Mouse (Mus musculus): ENCODE measurements around the gene Padi6. TPM values are rescaled to one million over a fixed set of nuclear protein-coding genes. Genes with fewer than 3 reads are reported as not detected.

Gene Padi6
- polyA plus RNA-seq, 1 experiment from 2014 or later, result not detected

GRCm38 (mm10) chr4:140720091-140720490 is 22.4 kb downstream of the Padi6 start:
- peaks cover 47% of the 10 kb centered on the region for H3K36me3 ChIP-seq (ENCODE audit: control insufficient read depth, insufficient read depth, low read length)
- no peak overlapping the region for H3K4me3 ChIP-seq (ENCODE audit: low read length)
- H3K9ac ChIP-seq (ENCODE audit: low read depth, low read length), result no peak overlapping the region
- no peak overlapping the region for H3K27ac ChIP-seq (ENCODE audit: low read depth, low read length)
- WGBS, result 91% methylated on average over 5 of the region's 5 CpGs
- no peaks in the 10 kb centered on the region for H3K27me3 ChIP-seq (replicated peaks; ENCODE audit: control insufficient read depth, insufficient read depth, low read length)
- ATAC-seq, result no peak
- H3K9me3 ChIP-seq (ENCODE audit: control insufficient read depth, low read length), result no peaks in the 10 kb centered on the region
- H3K4me2 ChIP-seq (ENCODE audit: low read length), result no peak overlapping the region
- H3K4me1 ChIP-seq (ENCODE audit: control insufficient read depth, insufficient read depth, low read depth, low read length), result no peaks in the 10 kb centered on the region

- no peaks in the 10 kb centered on the region for H3K9me3 ChIP-seq (ENCODE audit: control insufficient read depth, low read length)
- no peak overlapping the region for H3K9ac ChIP-seq (ENCODE audit: low read depth, low read length)
- no peak overlapping the region for H3K27ac ChIP-seq (ENCODE audit: low read depth, low read length)
- H3K4me2 ChIP-seq (ENCODE audit: low read length), result no peak overlapping the region
- no peak for ATAC-seq
- peaks cover 10% of the 10 kb centered on the region for H3K4me1 ChIP-seq (ENCODE audit: control insufficient read depth, insufficient read depth, low read depth, low read length)
- H3K4me3 ChIP-seq (ENCODE audit: low read length), result no peak overlapping the region
- WGBS, result 95% methylated on average over 9 of the region's 9 CpGs
- no peaks in the 10 kb centered on the region for H3K27me3 ChIP-seq (replicated peaks; ENCODE audit: control insufficient read depth, insufficient read depth, low read length)
- H3K36me3 ChIP-seq (ENCODE audit: control insufficient read depth, insufficient read depth, low read length), result peaks cover 53% of the 10 kb centered on the region
These were observed 24.0 kb downstream of the Padi6 start for GRCm38 (mm10) chr4:140718436-140718835.

DNA sequence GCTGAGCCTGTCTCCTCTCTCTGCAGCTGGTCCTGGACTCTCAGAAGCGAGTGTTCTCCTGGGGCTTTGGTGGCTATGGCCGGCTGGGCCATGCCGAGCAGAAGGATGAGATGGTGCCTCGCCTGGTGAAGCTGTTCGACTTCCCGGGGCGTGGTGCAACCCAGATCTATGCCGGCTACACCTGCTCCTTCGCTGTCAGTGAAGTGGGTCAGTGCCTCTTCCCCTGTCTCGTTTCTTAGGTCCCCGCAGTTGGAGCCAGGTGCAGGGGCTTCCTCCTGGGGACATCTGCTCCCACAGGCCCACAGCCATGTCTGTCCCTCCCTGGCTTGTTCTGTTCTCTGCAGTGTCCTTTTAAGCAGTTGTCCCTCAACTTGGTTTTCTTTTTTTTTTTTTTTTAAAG is 25.4 kb downstream of the Padi6 start:
- no peak overlapping the region for H3K27ac ChIP-seq (ENCODE audit: low read depth, low read length)
- WGBS, result 87% methylated on average over 11 of the region's 11 CpGs
- peaks cover 62% of the 10 kb centered on the region for H3K36me3 ChIP-seq (ENCODE audit: control insufficient read depth, insufficient read depth, low read length)
- H3K27me3 ChIP-seq (replicated peaks; ENCODE audit: control insufficient read depth, insufficient read depth, low read length), result no peaks in the 10 kb centered on the region
- no peak overlapping the region for H3K9ac ChIP-seq (ENCODE audit: low read depth, low read length)
- ATAC-seq, result no peak
- H3K9me3 ChIP-seq (ENCODE audit: control insufficient read depth, low read length), result no peaks in the 10 kb centered on the region
- no peak overlapping the region for H3K4me2 ChIP-seq (ENCODE audit: low read length)
- peaks cover 10% of the 10 kb centered on the region for H3K4me1 ChIP-seq (ENCODE audit: control insufficient read depth, insufficient read depth, low read depth, low read length)
- no peak overlapping the region for H3K4me3 ChIP-seq (ENCODE audit: low read length)

- 0 out of 2 replicates have a peak, but pooled peaks have one; percentile 1 for ATAC-seq
These were observed 27.9 kb downstream of the Padi6 start for GRCm38 (mm10) chr4:140714586-140714985.

DNA sequence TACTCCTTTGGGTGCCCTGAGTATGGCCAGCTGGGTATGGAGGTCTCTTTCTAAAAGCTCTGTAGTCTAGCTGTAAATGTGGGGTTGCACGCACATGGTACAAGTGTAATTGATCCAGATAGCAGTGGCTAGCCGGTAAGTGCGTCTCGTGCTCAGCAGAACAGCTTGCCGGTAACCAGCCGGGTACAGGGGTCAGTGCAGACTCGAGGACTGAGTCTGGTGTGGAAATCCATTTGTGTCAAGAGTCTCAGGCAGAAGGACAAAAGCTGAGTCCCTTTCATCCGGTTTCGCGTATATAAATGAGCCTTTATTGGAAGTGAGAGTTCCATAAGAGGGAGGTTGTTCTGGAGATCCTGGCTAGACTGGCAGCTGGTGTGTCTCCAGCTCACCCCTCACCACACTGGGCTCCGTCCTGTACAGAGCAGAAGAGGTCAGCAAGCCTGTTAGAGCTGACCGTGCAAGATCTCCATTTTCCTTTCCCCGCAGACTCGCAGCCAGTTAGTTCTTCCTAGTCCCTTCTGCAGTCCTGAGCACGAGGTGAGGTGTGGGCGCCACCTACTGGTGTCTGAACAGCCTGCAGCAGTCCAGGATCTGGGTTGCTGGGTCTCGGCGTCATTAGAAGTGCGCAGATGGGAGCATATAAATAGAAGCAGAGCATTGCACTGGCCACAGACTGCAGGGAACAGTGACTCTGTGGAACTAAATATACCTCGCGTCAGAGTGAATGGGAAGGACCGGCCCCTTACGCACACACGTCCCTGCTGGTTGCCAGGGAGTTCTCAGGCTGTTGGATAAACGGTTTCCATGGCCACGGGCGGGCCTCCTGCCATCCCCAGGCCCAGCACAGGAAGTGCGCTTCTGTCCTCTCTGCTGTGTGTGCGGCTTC is 28.7 kb downstream of the Padi6 start:
- peaks cover 61% of the 10 kb centered on the region for H3K36me3 ChIP-seq (ENCODE audit: control insufficient read depth, insufficient read depth, low read length)
- H3K9ac ChIP-seq (ENCODE audit: low read depth, low read length), result peak overlapping the region; percentile 17
- H3K27me3 ChIP-seq (replicated peaks; ENCODE audit: control insufficient read depth, insufficient read depth, low read length), result no peaks in the 10 kb centered on the region
- 26% methylated on average over 29 of the region's 29 CpGs for WGBS
- peaks cover 10% of the 10 kb centered on the region for H3K4me1 ChIP-seq (ENCODE audit: control insufficient read depth, insufficient read depth, low read depth, low read length)
- H3K27ac ChIP-seq (ENCODE audit: low read depth, low read length), result peak overlapping the region; percentile 67
- no peaks in the 10 kb centered on the region for H3K9me3 ChIP-seq (ENCODE audit: control insufficient read depth, low read length)
- H3K4me3 ChIP-seq (ENCODE audit: low read length), result no peak overlapping the region
- peak; percentile 95 for ATAC-seq
- peak overlapping the region; percentile 10; the same call in 1 of the 2 replicates for H3K4me2 ChIP-seq (ENCODE audit: low read length)

More at GRCm38 (mm10) chr4:140714586-140714985, 27.9 kb downstream of the Padi6 start:
- Histone ChIP-seq H3K27ac (ENCODE audit: low read depth, low read length) (peak overlapping the region; percentile 67), H3K36me3 (ENCODE audit: control insufficient read depth, insufficient read depth, low read length) (peaks cover 61% of the 10 kb centered on the region), H3K9ac (ENCODE audit: low read depth, low read length) (no peak overlapping the region), H3K4me3 (ENCODE audit: low read length) (no peak overlapping the region), H3K27me3 (replicated peaks; ENCODE audit: control insufficient read depth, insufficient read depth, low read length) (no peaks in the 10 kb centered on the region), H3K4me2 (ENCODE audit: low read length) (no peak overlapping the region; the same call in 1 of the 2 replicates), H3K4me1 (ENCODE audit: control insufficient read depth, insufficient read depth, low read depth, low read length) (peaks cover 10% of the 10 kb centered on the region), H3K9me3 (ENCODE audit: control insufficient read depth, low read length) (no peaks in the 10 kb centered on the region)
- 74% methylated on average over 5 of the region's 5 CpGs for WGBS

DNA sequence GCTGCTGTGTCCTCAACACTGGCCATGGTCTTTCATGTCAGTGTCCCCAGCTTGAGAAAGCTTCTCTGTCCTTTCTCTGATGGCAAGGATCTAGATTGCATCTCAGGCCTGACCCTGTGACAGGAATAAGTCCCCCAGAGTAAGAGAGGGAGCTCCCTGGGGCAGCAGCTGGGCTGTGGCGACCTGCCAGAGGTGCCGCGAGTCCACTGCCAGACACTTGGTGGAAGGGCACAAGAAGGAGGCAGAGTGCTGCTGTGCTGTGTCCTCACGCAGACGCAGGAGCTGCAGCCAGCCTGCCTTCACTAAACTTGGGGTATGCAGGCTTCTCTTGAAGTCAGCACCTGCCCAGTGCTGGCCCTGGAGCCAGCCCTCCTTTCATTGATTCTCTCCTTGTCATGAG is 31.1 kb downstream of the Padi6 start:
- 61% methylated on average over 5 of the region's 5 CpGs for WGBS
- ATAC-seq, result no peak
- Histone ChIP-seq H3K4me2 (ENCODE audit: low read length) (no peak overlapping the region), H3K36me3 (ENCODE audit: control insufficient read depth, insufficient read depth, low read length) (peaks cover 47% of the 10 kb centered on the region), H3K9me3 (ENCODE audit: control insufficient read depth, low read length) (no peaks in the 10 kb centered on the region), H3K27me3 (replicated peaks; ENCODE audit: control insufficient read depth, insufficient read depth, low read length) (no peaks in the 10 kb centered on the region), H3K27ac (ENCODE audit: low read depth, low read length) (no peak overlapping the region), H3K4me1 (ENCODE audit: control insufficient read depth, insufficient read depth, low read depth, low read length) (peaks cover 10% of the 10 kb centered on the region), H3K4me3 (ENCODE audit: low read length) (no peak overlapping the region), H3K9ac (ENCODE audit: low read depth, low read length) (0 out of 2 replicates have a peak overlapping the region, but pooled peaks have one; percentile 24)

- no peak overlapping the region for H3K27ac ChIP-seq (ENCODE audit: low read depth, low read length)
- ATAC-seq, result no peak
- H3K4me2 ChIP-seq (ENCODE audit: low read length), result no peak overlapping the region
- H3K36me3 ChIP-seq (ENCODE audit: control insufficient read depth, insufficient read depth, low read length), result peaks cover 43% of the 10 kb centered on the region
- no peaks in the 10 kb centered on the region for H3K9me3 ChIP-seq (ENCODE audit: control insufficient read depth, low read length)
- H3K27me3 ChIP-seq (replicated peaks; ENCODE audit: control insufficient read depth, insufficient read depth, low read length), result no peaks in the 10 kb centered on the region
- no peak overlapping the region for H3K4me3 ChIP-seq (ENCODE audit: low read length)
- peaks cover 10% of the 10 kb centered on the region for H3K4me1 ChIP-seq (ENCODE audit: control insufficient read depth, insufficient read depth, low read depth, low read length)
- no peak overlapping the region for H3K9ac ChIP-seq (ENCODE audit: low read depth, low read length)
- 71% methylated on average over 10 of the region's 10 CpGs for WGBS
These were observed 31.7 kb downstream of the Padi6 start for GRCm38 (mm10) chr4:140710781-140711180.

- H3K4me1 ChIP-seq (ENCODE audit: control insufficient read depth, insufficient read depth, low read depth, low read length), result peaks cover 10% of the 10 kb centered on the region
- WGBS, result 89% methylated on average over 10 of the region's 10 CpGs
- H3K27ac ChIP-seq (ENCODE audit: low read depth, low read length), result no peak overlapping the region
- ATAC-seq, result no peak
- no peaks in the 10 kb centered on the region for H3K9me3 ChIP-seq (ENCODE audit: control insufficient read depth, low read length)
- H3K9ac ChIP-seq (ENCODE audit: low read depth, low read length), result no peak overlapping the region
- H3K27me3 ChIP-seq (replicated peaks; ENCODE audit: control insufficient read depth, insufficient read depth, low read length), result no peaks in the 10 kb centered on the region
- peaks cover 36% of the 10 kb centered on the region for H3K36me3 ChIP-seq (ENCODE audit: control insufficient read depth, insufficient read depth, low read length)
- H3K4me3 ChIP-seq (ENCODE audit: low read length), result no peak overlapping the region
- no peak overlapping the region for H3K4me2 ChIP-seq (ENCODE audit: low read length)
These were observed 32.8 kb downstream of the Padi6 start for GRCm38 (mm10) chr4:140709617-140710016.

GRCm38 (mm10) chr4:140709111-140709510 is 33.3 kb downstream of the Padi6 start:
- H3K9me3 ChIP-seq (ENCODE audit: control insufficient read depth, low read length), result no peaks in the 10 kb centered on the region
- H3K36me3 ChIP-seq (ENCODE audit: control insufficient read depth, insufficient read depth, low read length), result peaks cover 31% of the 10 kb centered on the region
- peaks cover 8% of the 10 kb centered on the region for H3K4me1 ChIP-seq (ENCODE audit: control insufficient read depth, insufficient read depth, low read depth, low read length)
- ATAC-seq, result no peak
- H3K27me3 ChIP-seq (replicated peaks; ENCODE audit: control insufficient read depth, insufficient read depth, low read length), result no peaks in the 10 kb centered on the region
- no peak overlapping the region for H3K4me3 ChIP-seq (ENCODE audit: low read length)
- no peak overlapping the region for H3K4me2 ChIP-seq (ENCODE audit: low read length)
- no peak overlapping the region for H3K27ac ChIP-seq (ENCODE audit: low read depth, low read length)
- no peak overlapping the region for H3K9ac ChIP-seq (ENCODE audit: low read depth, low read length)
- WGBS, result 61% methylated on average over 7 of the region's 7 CpGs
